Mouse (Mus musculus) stomach, postnatal 0 days (tissue): ENCODE data around the gene Cpne5. TPM values are rescaled to one million over a fixed set of nuclear protein-coding genes. Genes with fewer than 3 reads are reported as not detected.

Experiments used
- ATAC-seq: fragments of 200-750 bp; cut with Nextera tagmentation; 2 replicates; pipeline ENCODE4 v1.8.0; 2017; ENCODE audit not compliant: low FRiP score, low TSS enrichment
- DNase-seq: peaks from one replicate; pipeline ENCODE4 v3.0.0-alpha.2; 2016; ENCODE audit warnings: low spot score
- H3K27ac ChIP-seq: fragments of 300-500 bp; sonication (generic); replicated peaks from 2 replicates; pipeline ENCODE4 v1.5.1; 2014; ENCODE audit warnings: mild to moderate bottlenecking, control low read depth
- H3K27me3 ChIP-seq: fragments of 300-500 bp; sonication (generic); 2 replicates; pipeline ENCODE4 v1.6.1; 2014; ENCODE audit warnings: low read length; ENCODE audit not compliant: control insufficient read depth, insufficient read depth
- H3K36me3 ChIP-seq: fragments of 300-500 bp; sonication (generic); 2 replicates; pipeline ENCODE4 v1.6.1; 2014; ENCODE audit warnings: low read length, mixed read lengths; ENCODE audit not compliant: control insufficient read depth, insufficient read depth
- H3K4me1 ChIP-seq: fragments of 300-500 bp; sonication (generic); replicated peaks from 2 replicates; pipeline ENCODE4 v1.6.1; 2014; ENCODE audit warnings: antibody characterized with exemption; ENCODE audit not compliant: control insufficient read depth, insufficient read depth
- H3K4me2 ChIP-seq: fragments of 300-500 bp; sonication (generic); replicated peaks from 2 replicates; pipeline ENCODE4 v1.6.1; 2014; ENCODE audit warnings: low read depth, mild to moderate bottlenecking, control low read depth, moderate library complexity
- H3K4me3 ChIP-seq: fragments of 300-500 bp; sonication (generic); 2 replicates; pipeline ENCODE4 v1.5.1; 2014; ENCODE audit warnings: low read depth, low read length, control low read depth
- H3K9ac ChIP-seq: fragments of 300-500 bp; sonication (generic); 2 replicates; pipeline ENCODE4 v1.6.1; 2014; ENCODE audit warnings: mild to moderate bottlenecking, low read length, control low read depth, mixed read lengths
- H3K9me3 ChIP-seq: fragments of 300-500 bp; sonication (generic); 2 replicates; pipeline ENCODE4 v1.6.1; 2016; ENCODE audit warnings: low read length; ENCODE audit not compliant: control insufficient read depth
- CTCF ChIP-seq: IDR thresholded peaks from 2 replicates; pipeline ENCODE4 v1.5.1; 2016; ENCODE audit warnings: antibody characterized with exemption, low read depth, mild to moderate bottlenecking, moderate library complexity
- EP300 ChIP-seq: optimal IDR thresholded peaks from 2 replicates; pipeline ENCODE3; 2016; ENCODE audit warnings: antibody characterized with exemption
- WGBS: fragments of 180-500 bp; shearing (Covaris S2); extraction: QIAGEN DNeasy Blood & Tissue Kit; methylation state at CpG from one replicate; pipeline ENCODE4 v1.1.7; 2014; 5-methylcytosine and 5-hydroxymethylcytosine counted together
- polyA plus RNA-seq: library from polyadenylated mRNA; unstranded; fragments of >200 nt; fragmentation: Nextera tagmentation; extraction: Ambion mirVana; gene quantifications from 2 replicates; pipeline ENCODE4 v1.2.1, GENCODE M21; 2015

Gene Cpne5
- polyA plus RNA-seq, 1 experiment from 2014 or later: 4.8 TPM

DNA sequence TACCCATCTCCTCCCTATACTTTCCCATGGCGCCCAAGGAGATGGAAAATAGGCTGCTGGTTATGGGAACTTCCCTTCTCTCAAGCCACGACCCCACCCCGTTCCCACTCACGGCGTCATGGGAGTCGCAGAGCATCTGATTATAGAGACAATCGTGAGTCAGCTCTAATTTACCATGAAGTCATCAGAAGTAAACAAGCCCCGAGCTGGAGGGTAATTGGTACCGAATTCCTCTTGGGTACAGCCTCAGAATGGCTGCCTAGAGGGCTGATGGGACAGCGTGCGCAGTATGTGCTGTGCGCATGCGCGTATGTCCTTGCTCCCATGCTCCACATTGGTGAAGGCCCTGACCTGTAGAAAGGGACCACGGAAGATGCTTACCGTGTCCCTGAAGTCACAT lies 81.6 kb downstream of the Cpne5 start:
- Histone ChIP-seq H3K9ac (no peak overlapping the region), H3K36me3 (no peaks in the 10 kb centered on the region), H3K27ac (peak overlapping the region; percentile 74), H3K4me2 (no peak overlapping the region), H3K9me3 (no peaks in the 10 kb centered on the region), H3K27me3 (no peaks in the 10 kb centered on the region), H3K4me1 (peaks cover 5% of the 10 kb centered on the region), H3K4me3 (no peak overlapping the region)
- WGBS: 72% methylated on average over 16 of the region's 16 CpGs
- DNase-seq (no peak), ATAC-seq (no peak)
- TF ChIP-seq EP300 (no peak), CTCF (no peak)

DNA sequence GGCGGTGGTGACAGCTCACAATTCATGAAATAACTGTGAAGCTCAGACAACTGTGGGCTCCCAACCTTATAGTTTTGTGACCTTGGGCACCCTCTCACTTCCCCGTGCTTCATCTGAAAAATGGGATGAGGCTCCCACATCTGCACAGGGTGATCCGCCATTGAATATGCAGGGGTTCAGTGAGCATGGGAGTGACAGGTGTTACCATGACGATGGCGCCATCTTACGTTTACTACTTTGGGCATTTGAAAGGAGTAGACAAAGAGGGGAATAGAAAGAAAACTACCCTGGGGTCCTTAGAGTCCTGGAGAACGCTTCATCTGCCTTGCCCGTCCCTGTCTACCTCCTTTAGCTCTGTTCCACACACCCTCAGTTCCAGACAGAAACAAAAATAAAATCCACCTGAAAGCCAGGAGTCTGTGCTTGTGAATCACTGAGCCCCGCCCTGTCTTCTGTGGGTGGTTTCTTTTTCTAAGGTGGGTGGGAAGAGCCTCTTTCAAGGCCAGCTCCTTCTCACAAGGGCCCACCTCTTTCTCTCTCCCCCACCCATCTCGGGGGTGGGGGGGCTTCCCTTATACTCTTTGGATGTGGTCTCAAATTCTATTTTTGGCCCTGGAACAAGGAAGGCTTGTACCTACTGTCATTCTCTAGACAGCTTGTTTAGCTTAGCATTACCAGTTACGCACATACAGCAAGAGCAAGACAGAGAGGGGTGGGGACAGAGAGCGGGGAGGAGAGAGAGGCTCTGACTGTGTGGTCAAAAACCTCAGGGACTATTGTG lies 82.4 kb downstream of the Cpne5 start:
- peaks cover 5% of the 10 kb centered on the region for H3K4me1 ChIP-seq
- peak overlapping the region; percentile 74 for H3K27ac ChIP-seq
- ATAC-seq (peak; percentile 50; the same call in 1 of the 2 replicates), DNase-seq (peak; percentile 60)
- H3K9me3 ChIP-seq: no peaks in the 10 kb centered on the region
- no peak overlapping the region for H3K4me2 ChIP-seq
- no peak overlapping the region for H3K4me3 ChIP-seq
- TF ChIP-seq CTCF (no peak), EP300 (peak; percentile 30)
- H3K36me3 ChIP-seq: no peaks in the 10 kb centered on the region
- WGBS: 51% methylated on average over 12 of the region's 12 CpGs
- no peak overlapping the region for H3K9ac ChIP-seq
- no peaks in the 10 kb centered on the region for H3K27me3 ChIP-seq

DNA sequence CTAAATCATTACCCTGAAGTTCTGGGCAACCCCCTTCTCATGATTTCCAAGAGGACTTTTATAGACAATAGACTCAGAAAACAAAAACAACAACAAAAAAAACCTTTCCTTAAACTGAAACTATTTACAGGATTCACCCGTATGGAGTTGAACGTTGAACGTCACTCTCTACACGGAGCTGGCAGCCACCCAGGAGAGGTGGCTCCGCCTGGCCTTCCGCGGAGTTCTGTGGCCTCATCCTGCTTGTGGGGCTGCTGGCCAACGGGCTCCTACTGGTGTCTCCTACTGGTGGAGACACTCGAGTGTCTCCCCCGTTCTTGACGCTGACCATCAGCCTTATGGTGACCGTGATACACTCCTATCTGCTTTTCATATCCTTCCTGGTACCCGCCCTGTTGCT lies 83.7 kb downstream of the Cpne5 start:
- no peak for DNase-seq
- H3K36me3 ChIP-seq: no peaks in the 10 kb centered on the region

DNA sequence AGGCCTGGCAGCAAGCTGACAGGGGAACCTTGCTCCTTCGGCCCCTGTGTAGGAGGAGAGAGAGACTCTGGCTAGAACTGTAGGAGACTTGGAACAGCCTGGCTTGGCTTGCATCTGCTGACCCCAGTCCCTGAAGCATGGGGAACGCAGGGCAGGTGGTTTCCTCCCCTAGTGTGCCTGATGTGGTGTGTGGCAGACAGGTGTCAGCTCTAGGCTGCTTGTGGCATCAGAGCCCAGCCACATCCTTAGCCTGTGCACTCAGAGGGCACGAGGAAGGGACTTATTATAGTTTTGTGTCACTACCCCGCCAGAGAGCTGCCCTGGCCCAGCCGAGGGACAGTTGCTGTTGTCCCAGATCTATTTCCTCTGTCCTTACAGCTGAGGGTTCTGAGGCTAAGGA lies 85.4 kb downstream of the Cpne5 start:
- H3K4me2 ChIP-seq: no peak overlapping the region
- ATAC-seq: no peak
- TF ChIP-seq CTCF (no peak), EP300 (no peak)
- peaks cover 7% of the 10 kb centered on the region for H3K4me1 ChIP-seq
- WGBS: 70% methylated on average over 5 of the region's 5 CpGs
- no peaks in the 10 kb centered on the region for H3K9me3 ChIP-seq
- H3K27me3 ChIP-seq: no peaks in the 10 kb centered on the region
- H3K36me3 ChIP-seq: no peaks in the 10 kb centered on the region
- no peak for DNase-seq
- H3K4me3 ChIP-seq: no peak overlapping the region
- H3K9ac ChIP-seq: no peak overlapping the region
- no peak overlapping the region for H3K27ac ChIP-seq

More for the DNA sequence above, 83.7 kb downstream of the Cpne5 start:
- no peak overlapping the region for H3K27ac ChIP-seq
- H3K27me3 ChIP-seq: no peaks in the 10 kb centered on the region
- ATAC-seq: no peak
- WGBS: 66% methylated on average over 13 of the region's 13 CpGs
- H3K4me2 ChIP-seq: no peak overlapping the region
- no peak overlapping the region for H3K4me3 ChIP-seq
- H3K9me3 ChIP-seq: no peaks in the 10 kb centered on the region
- H3K9ac ChIP-seq: no peak overlapping the region
- H3K4me1 ChIP-seq: peaks cover 5% of the 10 kb centered on the region
- TF ChIP-seq CTCF (no peak), EP300 (no peak)

DNA sequence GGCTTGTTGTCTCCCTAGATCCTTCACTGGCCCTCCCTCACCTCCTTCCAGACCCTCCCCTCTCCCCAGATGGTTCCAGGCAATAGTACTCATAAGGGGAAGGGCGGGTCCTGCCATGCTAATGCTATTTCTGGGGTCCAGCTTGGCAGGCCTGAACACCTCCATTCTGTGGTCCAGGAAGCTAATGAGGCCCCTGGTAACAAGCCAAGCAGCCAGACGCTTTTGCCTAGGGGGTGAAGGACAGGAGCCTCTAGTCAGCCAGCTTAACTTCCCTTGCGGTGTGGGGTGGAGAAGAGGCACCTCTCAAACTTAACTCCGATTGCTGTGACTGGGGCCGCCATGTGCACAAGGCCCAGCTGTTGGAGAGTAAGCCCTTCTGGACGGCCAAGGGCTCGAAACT lies 88.2 kb downstream of the Cpne5 start:
- H3K36me3 ChIP-seq: no peaks in the 10 kb centered on the region
- DNase-seq (no peak), ATAC-seq (no peak)
- no peaks in the 10 kb centered on the region for H3K27me3 ChIP-seq
- H3K4me2 ChIP-seq: no peak overlapping the region
- WGBS: 60% methylated on average over 7 of the region's 7 CpGs
- no peak overlapping the region for H3K27ac ChIP-seq
- H3K9ac ChIP-seq: no peak overlapping the region
- TF ChIP-seq EP300 (no peak), CTCF (no peak)
- H3K4me1 ChIP-seq: 0 out of 2 replicates have a peak, but pooled peaks cover 3% of the 10 kb centered on the region
- H3K4me3 ChIP-seq: no peak overlapping the region
- H3K9me3 ChIP-seq: no peaks in the 10 kb centered on the region

DNA sequence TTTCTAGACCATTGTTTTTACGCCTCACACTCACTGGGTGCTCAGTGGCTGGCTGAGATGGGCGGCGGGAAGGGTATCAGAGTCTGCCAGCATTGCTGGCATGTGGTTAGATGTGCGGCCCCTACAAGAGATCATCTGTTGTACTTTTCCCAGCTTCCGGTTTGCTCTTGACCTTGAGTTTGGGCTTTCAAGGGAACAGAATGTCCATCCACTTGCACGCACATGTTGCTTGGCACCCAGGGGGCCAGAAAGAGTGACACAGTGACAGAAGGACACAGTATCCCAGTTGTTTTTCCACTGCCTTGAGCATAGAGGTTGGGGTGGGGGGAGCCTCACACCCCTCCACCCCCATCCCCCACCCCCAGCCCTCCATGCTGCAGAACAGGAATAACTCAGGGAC lies 90.2 kb downstream of the Cpne5 start:
- ATAC-seq (no peak), DNase-seq (no peak)
- Histone ChIP-seq H3K27me3 (no peaks in the 10 kb centered on the region), H3K4me1 (0 out of 2 replicates have a peak, but pooled peaks cover 3% of the 10 kb centered on the region), H3K9me3 (no peaks in the 10 kb centered on the region), H3K36me3 (no peaks in the 10 kb centered on the region), H3K4me2 (no peak overlapping the region), H3K27ac (no peak overlapping the region), H3K9ac (no peak overlapping the region), H3K4me3 (no peak overlapping the region)
- TF ChIP-seq CTCF (no peak), EP300 (no peak)
- WGBS: 81% methylated on average over 6 of the region's 6 CpGs
